Mouse (Mus musculus) embryonic facial prominence, embryonic 13.5 days (tissue): ENCODE data around the gene Gsg1l. TPM values are rescaled to one million over a fixed set of nuclear protein-coding genes. Genes with fewer than 3 reads are reported as not detected.
A peak's percentile ranks its signal among the peaks of the same experiment; 100 is the strongest.

Experiments used
- ATAC-seq: fragments of 200-750 bp; cut with Nextera tagmentation; 2 replicates; pipeline ENCODE4 v1.8.0; 2017; ENCODE audit warnings: low read depth; ENCODE audit not compliant: insufficient number of reproducible peaks, insufficient read depth, low FRiP score, low TSS enrichment
- H3K27ac ChIP-seq: fragments of 300-500 bp; sonication (generic); 2 replicates; pipeline ENCODE4 v1.5.1; 2015; ENCODE audit warnings: moderate library complexity, mild to moderate bottlenecking, inconsistent platforms
- H3K27me3 ChIP-seq: fragments of 300-500 bp; sonication (generic); 2 replicates; pipeline ENCODE4 v1.6.1; 2015; ENCODE audit warnings: mild to moderate bottlenecking, inconsistent platforms
- H3K36me3 ChIP-seq: fragments of 300-500 bp; sonication (generic); 2 replicates; pipeline ENCODE4 v1.6.1; 2015; ENCODE audit warnings: mild to moderate bottlenecking, inconsistent platforms
- H3K4me1 ChIP-seq: fragments of 300-500 bp; sonication (generic); 2 replicates; pipeline ENCODE4 v1.6.1; 2015; ENCODE audit warnings: inconsistent platforms
- H3K4me2 ChIP-seq: fragments of 300-500 bp; sonication (generic); 2 replicates; pipeline ENCODE4 v1.6.1; 2015; ENCODE audit warnings: moderate library complexity, mild to moderate bottlenecking, inconsistent platforms
- H3K4me3 ChIP-seq: fragments of 300-500 bp; sonication (generic); 2 replicates; pipeline ENCODE4 v1.5.1; 2015; ENCODE audit warnings: mild to moderate bottlenecking, inconsistent platforms
- H3K9ac ChIP-seq: fragments of 300-500 bp; sonication (generic); 2 replicates; pipeline ENCODE4 v1.6.1; 2015; ENCODE audit warnings: mild to moderate bottlenecking, inconsistent platforms
- H3K9me3 ChIP-seq: fragments of 300-500 bp; sonication (generic); 2 replicates; pipeline ENCODE4 v1.6.1; 2016; ENCODE audit warnings: inconsistent platforms
- WGBS: fragments of 180-500 bp; shearing (Covaris S2); methylation state at CpG from one replicate; pipeline ENCODE4 v1.1.7; 2015; ENCODE audit warnings: mixed read lengths; 5-methylcytosine and 5-hydroxymethylcytosine counted together
- polyA plus RNA-seq: library from polyadenylated mRNA; unstranded; fragments of >200 nt; fragmentation: Nextera tagmentation; extraction: Ambion mirVana; gene quantifications from 2 replicates; pipeline ENCODE4 v1.2.1, GENCODE M21; 2015

Gene Gsg1l
- polyA plus RNA-seq, result 2.0 and 2.2 TPM in 2 replicates

DNA sequence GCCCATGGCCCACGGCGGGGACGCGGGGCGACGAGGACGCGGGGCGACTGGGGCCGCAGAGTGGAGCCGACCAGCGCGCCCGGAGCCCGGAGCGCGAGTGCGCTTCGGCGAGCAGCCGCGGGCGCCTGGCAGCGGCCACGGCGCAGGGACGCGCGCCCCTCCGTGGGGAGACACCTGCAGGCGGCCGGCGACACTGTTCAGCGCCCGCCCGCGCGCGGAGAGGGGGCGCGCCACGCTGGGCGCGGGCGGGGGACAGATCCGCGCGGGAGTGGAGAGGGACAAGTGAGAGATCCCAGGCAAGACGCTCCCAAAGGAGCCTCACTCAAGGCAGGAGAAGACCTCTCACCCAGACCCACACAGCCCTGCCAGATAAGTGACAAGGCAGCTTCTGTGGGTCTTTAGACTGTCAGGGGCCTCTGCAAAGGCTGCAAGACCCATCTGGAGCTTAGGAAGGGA is at the start of gene Gsg1l:
TSS of gene Gsg1l (minus strand) at position 126 of the 456 bp plus-strand sequence.
- Histone ChIP-seq H3K4me2 (peak within 1 kb of the TSS; percentile 99), H3K27ac (no peak within 1 kb of the TSS), H3K9ac (peak within 1 kb of the TSS; percentile 70), H3K4me1 (peaks cover 33% of the 10 kb centered on the region), H3K36me3 (no peaks in the 10 kb centered on the region), H3K27me3 (peaks cover 84% of the 10 kb centered on the region), H3K9me3 (no peaks in the 10 kb centered on the region), H3K4me3 (peak within 1 kb of the TSS; percentile 59)
- WGBS, result under 1% methylated on average over 49 of the region's 49 CpGs
- no peak for ATAC-seq

DNA sequence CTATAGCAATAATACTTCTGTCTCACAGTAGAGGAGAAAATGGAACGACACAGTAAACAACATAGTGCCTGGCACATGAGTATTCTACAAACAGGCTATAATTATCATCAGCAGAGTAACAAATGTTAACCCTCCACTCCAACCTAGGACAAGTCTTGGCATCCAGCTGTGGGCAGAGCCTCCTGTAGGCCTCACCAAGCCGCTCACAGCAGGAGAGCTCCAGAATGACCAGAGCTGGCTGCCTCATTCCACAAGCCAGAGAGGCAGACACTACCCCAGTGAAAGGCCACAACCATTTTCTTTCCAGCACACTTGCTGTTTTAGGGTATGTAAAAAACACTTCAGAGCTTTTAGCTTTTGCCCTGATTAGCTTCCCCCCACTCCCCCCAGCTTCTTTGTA is 45.5 kb upstream of the Gsg1l start:
- H3K36me3 ChIP-seq, result peaks cover 69% of the 10 kb centered on the region
- no peak overlapping the region for H3K4me2 ChIP-seq
- no peak for ATAC-seq

DNA sequence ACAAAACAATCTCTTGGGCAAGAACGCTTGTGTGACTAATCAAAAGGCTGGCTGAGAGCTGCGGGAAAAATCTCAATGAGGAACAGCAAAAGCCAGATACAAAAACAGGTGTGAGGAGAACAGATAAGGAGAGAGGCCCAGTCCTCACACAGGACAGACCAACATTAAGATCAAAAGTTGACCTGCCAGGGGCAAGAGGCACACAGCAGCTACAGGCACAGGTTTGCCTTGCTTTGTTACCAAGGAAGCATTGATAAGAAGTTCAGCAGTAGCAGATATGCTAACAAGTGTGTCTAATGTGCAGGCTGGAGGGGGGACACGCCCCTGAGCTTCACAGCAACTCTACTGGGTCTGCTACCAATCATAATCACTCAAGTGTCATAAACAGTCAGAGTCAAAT is 44.3 kb upstream of the Gsg1l start:
- Histone ChIP-seq H3K9me3 (no peaks in the 10 kb centered on the region), H3K4me3 (no peak overlapping the region), H3K27ac (no peak overlapping the region), H3K4me2 (no peak overlapping the region), H3K4me1 (no peaks in the 10 kb centered on the region), H3K27me3 (no peaks in the 10 kb centered on the region), H3K36me3 (peaks cover 79% of the 10 kb centered on the region), H3K9ac (no peak overlapping the region)
- ATAC-seq, result no peak
- 77% methylated on average over 3 of the region's 3 CpGs for WGBS

More for the DNA sequence above, 45.5 kb upstream of the Gsg1l start:
- 92% methylated on average over 2 of the region's 2 CpGs for WGBS
- H3K27me3 ChIP-seq, result no peaks in the 10 kb centered on the region
- H3K9me3 ChIP-seq, result no peaks in the 10 kb centered on the region
- no peak overlapping the region for H3K9ac ChIP-seq
- H3K27ac ChIP-seq, result no peak overlapping the region
- H3K4me1 ChIP-seq, result no peaks in the 10 kb centered on the region
- H3K4me3 ChIP-seq, result no peak overlapping the region

DNA sequence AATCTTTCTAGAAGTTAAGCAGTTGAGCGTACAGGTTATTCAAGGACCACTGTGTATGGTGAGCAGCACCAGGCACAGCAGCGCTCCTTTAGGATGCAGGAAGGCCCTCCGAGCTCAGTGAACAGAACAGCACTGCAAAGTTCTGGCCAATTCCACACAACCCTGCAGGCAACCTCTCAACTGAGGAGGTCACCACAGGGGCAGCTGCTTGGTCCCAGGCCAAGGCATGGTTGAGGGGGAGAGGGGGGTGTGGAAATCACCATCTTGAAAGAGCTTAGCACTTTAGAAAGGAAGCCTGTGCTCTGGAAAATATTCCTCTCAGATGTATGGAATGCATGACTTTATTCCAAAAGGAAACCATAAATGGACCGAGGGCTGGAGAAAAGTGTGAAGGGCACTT is 39.3 kb upstream of the Gsg1l start:
- H3K27me3 ChIP-seq, result no peaks in the 10 kb centered on the region
- no peak overlapping the region for H3K27ac ChIP-seq
- no peak overlapping the region for H3K9ac ChIP-seq
- H3K4me1 ChIP-seq, result no peaks in the 10 kb centered on the region
- H3K4me3 ChIP-seq, result no peak overlapping the region
- WGBS, result 87% methylated on average over 4 of the region's 4 CpGs
- no peak overlapping the region for H3K4me2 ChIP-seq
- H3K36me3 ChIP-seq, result peaks cover 75% of the 10 kb centered on the region
- ATAC-seq, result no peak
- no peaks in the 10 kb centered on the region for H3K9me3 ChIP-seq

DNA sequence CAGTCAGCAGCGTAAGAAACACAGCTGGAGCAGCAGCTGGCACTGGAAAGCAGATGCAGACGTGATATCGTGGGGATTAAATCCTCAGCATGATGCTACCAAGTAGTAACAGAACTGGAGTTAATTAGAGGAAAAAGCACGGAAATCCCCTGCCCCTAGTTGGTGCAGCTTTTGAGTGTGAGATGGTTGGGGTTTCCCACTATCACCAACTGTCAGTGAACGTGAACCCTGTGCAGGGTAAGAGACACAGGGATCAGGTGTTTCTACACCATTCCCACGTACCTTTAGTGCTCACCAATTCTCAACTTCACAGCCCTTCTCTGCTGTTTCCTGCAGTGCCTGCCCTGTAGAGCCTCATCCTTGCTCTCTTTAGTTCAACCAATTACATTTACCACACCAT is 37.6 kb upstream of the Gsg1l start:
- Histone ChIP-seq H3K36me3 (peaks cover 81% of the 10 kb centered on the region), H3K27me3 (no peaks in the 10 kb centered on the region), H3K4me3 (no peak overlapping the region), H3K27ac (no peak overlapping the region), H3K9ac (no peak overlapping the region), H3K9me3 (no peaks in the 10 kb centered on the region), H3K4me2 (no peak overlapping the region), H3K4me1 (no peaks in the 10 kb centered on the region)
- ATAC-seq, result no peak
- 58% methylated on average over 6 of the region's 6 CpGs for WGBS

DNA sequence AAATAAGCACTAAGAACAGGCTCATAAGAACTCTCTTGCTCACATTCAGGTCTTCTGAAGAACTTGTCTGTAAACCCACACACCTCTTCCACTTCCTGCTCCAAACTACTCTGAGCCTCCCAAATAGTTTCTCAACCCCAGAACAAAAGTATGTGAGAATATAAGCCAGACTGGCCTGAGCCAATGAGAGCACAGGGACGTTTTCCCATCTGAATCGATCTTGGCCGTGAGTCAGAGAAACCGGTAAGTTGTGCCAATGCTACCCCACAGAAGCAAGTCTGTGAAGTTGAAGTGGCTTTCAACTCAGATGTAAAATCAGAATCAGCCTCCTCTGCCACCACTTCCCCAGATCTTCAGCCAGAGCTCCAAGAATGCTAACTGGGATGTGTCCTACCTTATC is 31.1 kb upstream of the Gsg1l start:
- Histone ChIP-seq H3K9me3 (no peaks in the 10 kb centered on the region), H3K4me1 (no peaks in the 10 kb centered on the region), H3K4me3 (no peak overlapping the region), H3K36me3 (peaks cover 74% of the 10 kb centered on the region), H3K4me2 (no peak overlapping the region), H3K27me3 (no peaks in the 10 kb centered on the region), H3K27ac (no peak overlapping the region), H3K9ac (no peak overlapping the region)
- ATAC-seq, result no peak
- WGBS, result 79% methylated on average over 4 of the region's 4 CpGs

DNA sequence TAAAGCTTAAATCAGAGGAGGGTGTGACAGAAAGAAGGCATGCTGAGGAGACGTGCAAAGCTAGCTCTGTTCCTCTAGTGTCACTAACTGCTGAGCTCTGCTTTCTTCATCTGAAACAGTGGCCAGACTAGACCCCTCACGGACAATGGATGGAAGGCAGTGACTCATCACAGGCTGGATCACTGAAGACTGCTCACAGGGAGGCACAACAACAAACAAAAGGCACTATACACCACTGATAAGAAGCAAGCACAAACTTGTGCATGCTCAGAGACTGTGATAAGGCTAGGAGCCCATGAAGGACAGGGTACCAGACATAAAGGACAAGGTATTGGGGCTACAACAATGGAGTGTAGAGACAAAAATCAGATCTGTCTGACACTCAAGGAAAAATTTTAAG is 29.0 kb upstream of the Gsg1l start:
- H3K4me2 ChIP-seq, result no peak overlapping the region
- H3K4me3 ChIP-seq, result no peak overlapping the region
- H3K27me3 ChIP-seq, result no peaks in the 10 kb centered on the region
- H3K27ac ChIP-seq, result no peak overlapping the region
- peaks cover 88% of the 10 kb centered on the region for H3K36me3 ChIP-seq
- WGBS, result 85% methylated on average over 2 of the region's 2 CpGs
- no peak overlapping the region for H3K9ac ChIP-seq
- no peaks in the 10 kb centered on the region for H3K9me3 ChIP-seq
- H3K4me1 ChIP-seq, result no peaks in the 10 kb centered on the region
- ATAC-seq, result no peak

DNA sequence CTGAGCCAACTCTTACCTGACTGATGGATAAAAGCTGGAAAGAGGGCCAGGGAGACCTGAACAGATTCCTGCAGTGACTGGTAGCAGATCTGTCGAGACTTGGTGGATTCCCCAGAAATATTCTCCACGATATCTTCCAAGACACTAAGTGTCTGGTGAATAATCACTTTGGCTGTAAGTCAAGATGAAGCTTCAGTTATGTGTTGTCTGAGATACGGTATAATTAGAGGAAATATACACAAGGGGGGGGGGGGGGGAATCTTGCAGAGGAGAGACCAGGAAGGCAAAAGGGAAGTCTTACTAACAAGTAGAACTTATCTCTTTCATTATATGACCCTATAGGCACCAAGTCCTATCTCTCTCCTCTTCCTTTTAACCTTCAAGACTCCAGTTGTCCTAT is 27.7 kb upstream of the Gsg1l start:
- Histone ChIP-seq H3K4me2 (no peak overlapping the region), H3K36me3 (peaks cover 88% of the 10 kb centered on the region), H3K4me3 (no peak overlapping the region), H3K27ac (no peak overlapping the region), H3K9ac (no peak overlapping the region), H3K9me3 (no peaks in the 10 kb centered on the region), H3K4me1 (peaks cover under 1% of the 10 kb centered on the region; the same call in 1 of the 2 replicates), H3K27me3 (no peaks in the 10 kb centered on the region)
- WGBS, result 77% methylated on average over 3 of the region's 3 CpGs
- ATAC-seq, result no peak

DNA sequence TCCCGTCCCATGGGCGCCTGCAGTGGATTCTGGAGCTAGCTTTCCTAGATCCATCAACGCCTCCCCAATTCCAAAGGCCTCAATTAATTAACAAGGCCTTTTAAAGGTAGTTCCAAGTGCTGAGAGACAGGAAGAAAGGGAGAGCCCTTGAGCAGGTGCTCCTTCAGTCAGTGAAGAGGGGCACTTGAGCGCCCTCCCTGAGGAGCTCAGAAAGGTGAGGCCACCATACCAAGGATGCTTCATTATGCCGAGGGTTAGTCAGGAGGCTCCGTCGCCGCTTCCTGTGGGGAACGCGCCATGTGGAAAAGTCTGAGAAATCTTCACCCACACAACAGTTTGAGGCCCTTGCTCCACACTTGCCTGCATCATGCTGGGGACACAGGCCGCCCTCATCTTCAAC is 18.2 kb upstream of the Gsg1l start:
- Histone ChIP-seq H3K4me2 (no peak overlapping the region), H3K9me3 (no peaks in the 10 kb centered on the region), H3K4me3 (no peak overlapping the region), H3K9ac (no peak overlapping the region), H3K27me3 (no peaks in the 10 kb centered on the region), H3K4me1 (peaks cover 4% of the 10 kb centered on the region; the same call in 1 of the 2 replicates), H3K36me3 (peaks cover 79% of the 10 kb centered on the region), H3K27ac (no peak overlapping the region)
- ATAC-seq, result no peak
- 96% methylated on average over 11 of the region's 11 CpGs for WGBS

DNA sequence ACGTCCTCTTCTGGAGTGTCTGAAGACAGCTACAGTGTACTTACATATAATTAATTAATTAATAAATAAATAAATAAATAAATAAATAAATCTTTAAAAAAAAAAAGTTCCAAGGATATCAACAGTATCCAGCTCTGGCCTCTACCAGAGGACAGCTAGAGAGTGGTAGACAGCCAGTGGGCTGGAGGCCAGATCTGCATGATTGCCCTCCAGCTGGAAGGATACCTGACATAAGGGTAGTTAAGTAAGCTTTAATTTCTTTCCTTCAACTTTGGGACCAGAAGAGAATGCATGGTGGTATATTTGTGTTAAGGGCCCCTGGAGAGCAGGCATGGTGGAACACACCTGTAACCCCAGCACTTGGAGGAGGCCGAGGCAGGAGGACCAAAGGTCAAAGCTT is 17.6 kb upstream of the Gsg1l start:
- no peak for ATAC-seq
- Histone ChIP-seq H3K27ac (no peak overlapping the region), H3K4me2 (no peak overlapping the region), H3K9ac (no peak overlapping the region), H3K4me3 (no peak overlapping the region), H3K27me3 (no peaks in the 10 kb centered on the region), H3K4me1 (peaks cover 3% of the 10 kb centered on the region; the same call in 1 of the 2 replicates), H3K9me3 (no peaks in the 10 kb centered on the region), H3K36me3 (peaks cover 73% of the 10 kb centered on the region)
- WGBS, result 83% methylated on average over 2 of the region's 2 CpGs

DNA sequence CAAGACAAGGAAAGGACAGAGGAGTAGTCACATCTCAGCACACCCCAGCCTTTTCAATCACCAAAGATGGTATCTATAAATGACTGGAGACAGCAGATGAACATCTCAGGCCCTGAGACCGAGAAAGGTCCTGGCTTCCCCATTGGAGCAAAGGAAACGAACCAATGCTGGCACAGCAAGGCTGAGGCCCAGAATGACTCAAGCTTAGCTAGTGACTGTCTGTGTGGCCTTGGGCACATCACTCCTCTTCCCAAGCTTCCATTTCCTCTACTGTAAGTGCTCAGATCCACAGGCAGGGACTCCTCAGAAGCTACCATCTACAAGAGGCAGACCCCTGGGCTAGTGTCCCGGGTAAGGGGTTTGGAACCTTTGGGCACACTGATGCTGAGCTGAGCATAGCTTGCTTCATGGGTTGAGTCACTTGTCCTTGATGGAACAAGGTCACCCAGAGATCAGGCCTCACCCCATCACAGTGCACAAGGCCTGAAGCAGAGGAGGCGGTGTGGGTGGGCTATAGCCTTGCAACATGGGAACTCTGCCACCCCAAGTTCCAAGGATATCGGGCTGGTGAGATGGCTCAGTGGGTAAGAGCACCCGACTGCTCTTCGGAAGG is 17.1 kb upstream of the Gsg1l start:
- no peak overlapping the region for H3K4me2 ChIP-seq
- H3K9ac ChIP-seq, result no peak overlapping the region
- H3K36me3 ChIP-seq, result peaks cover 67% of the 10 kb centered on the region
- ATAC-seq, result no peak
- H3K27ac ChIP-seq, result no peak overlapping the region
- H3K4me1 ChIP-seq, result no peaks in the 10 kb centered on the region
- H3K27me3 ChIP-seq, result no peaks in the 10 kb centered on the region
- H3K9me3 ChIP-seq, result no peaks in the 10 kb centered on the region
- H3K4me3 ChIP-seq, result no peak overlapping the region
- WGBS, result 97% methylated on average over 7 of the region's 7 CpGs

DNA sequence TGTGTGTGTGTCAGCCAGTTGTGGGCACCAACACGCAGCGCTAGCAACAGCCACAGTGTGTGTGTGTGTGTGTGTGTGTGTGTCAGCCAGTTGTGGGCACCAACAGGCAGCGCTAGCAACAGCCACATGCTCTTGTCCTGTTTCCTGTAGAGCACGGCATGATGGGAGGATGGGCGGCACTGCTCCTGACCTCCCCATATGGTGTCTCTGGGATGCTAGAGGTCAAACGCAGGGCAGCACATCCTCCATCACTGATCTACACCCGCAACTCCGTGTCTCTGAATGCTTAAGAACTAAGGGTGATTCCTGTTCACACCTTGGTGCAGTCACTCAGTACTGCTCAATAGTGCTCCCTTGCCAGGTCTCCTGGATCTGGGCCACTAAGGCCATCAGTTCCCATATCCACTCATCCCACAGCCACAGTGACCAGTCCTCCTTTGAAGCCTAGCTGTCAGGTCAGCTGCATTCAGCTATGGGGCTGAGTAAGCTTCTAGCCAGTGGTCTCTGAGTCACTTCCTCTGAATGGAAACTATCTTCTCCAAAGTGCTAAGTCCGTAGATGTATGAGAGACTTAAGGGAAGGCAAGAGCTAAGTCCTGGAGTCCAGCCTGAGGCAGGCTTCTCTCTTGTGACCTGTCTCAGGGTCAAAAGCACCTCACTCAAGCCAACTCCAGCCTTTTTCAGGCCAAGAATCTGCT is 15.2 kb upstream of the Gsg1l start:
- no peak overlapping the region for H3K4me3 ChIP-seq
- WGBS, result 87% methylated on average over 7 of the region's 9 CpGs
- H3K27ac ChIP-seq, result no peak overlapping the region
- peaks cover 54% of the 10 kb centered on the region for H3K36me3 ChIP-seq
- H3K9ac ChIP-seq, result no peak overlapping the region
- H3K4me1 ChIP-seq, result 0 out of 2 replicates have a peak, but pooled peaks cover 6% of the 10 kb centered on the region
- no peak overlapping the region for H3K4me2 ChIP-seq
- no peaks in the 10 kb centered on the region for H3K9me3 ChIP-seq
- ATAC-seq, result no peak
- H3K27me3 ChIP-seq, result no peaks in the 10 kb centered on the region
